Mouse (Mus musculus) Patski (cell line): Measurements from ENCODE around the gene Megf6. TPM values are rescaled to one million over a fixed set of nuclear protein-coding genes. Genes with fewer than 3 reads are reported as not detected.

Experiments
- ATAC-seq: fragments of 100-300 bp; one replicate; pipeline ENCODE4 v1.8.0; 2021
- CTCF ChIA-PET: fragments of 350-600 bp; sonication (Branson Sonifier 250); formaldehyde crosslinking; loops from one replicate; lab custom pipeline; 2022; ENCODE audit warnings: inconsistent platforms; lab: Charles Lee
- POLR2A ChIA-PET: fragments of 350-600 bp; sonication (Branson Sonifier 250); formaldehyde crosslinking; loops from one replicate; lab custom pipeline; 2022; ENCODE audit warnings: antibody characterized with exemption, inconsistent platforms; lab: Charles Lee
- DNase-seq: peaks from one replicate; pipeline ENCODE4 v3.0.0-alpha.2; 2011; ENCODE audit warnings: low read depth, low spot score
- H3K27me3 ChIP-seq: fragments of 371-371 bp; one replicate; pipeline ENCODE4 v1.5.1; 2021
- CTCF ChIP-seq: fragments of 100-300 bp; IDR thresholded peaks from one replicate; pipeline ENCODE4 v1.5.1; 2021
- in situ Hi-C: fragments of 300-500 bp; cut with MboI; formaldehyde crosslinking; loops from 3 replicates; pipeline ENCODE4 v1.11.1; 2018; ENCODE audit warnings: low pct_unique_long_range_greater_than_20kb, mixed read lengths
- polyA plus RNA-seq: library from polyadenylated mRNA; unstranded; gene quantifications from one replicate; pipeline ENCODE4 v1.2.3, GENCODE M21; 2021

The Megf6 gene
- polyA plus RNA-seq, 1 experiment from 2014 or later = 2.0 TPM

DNA sequence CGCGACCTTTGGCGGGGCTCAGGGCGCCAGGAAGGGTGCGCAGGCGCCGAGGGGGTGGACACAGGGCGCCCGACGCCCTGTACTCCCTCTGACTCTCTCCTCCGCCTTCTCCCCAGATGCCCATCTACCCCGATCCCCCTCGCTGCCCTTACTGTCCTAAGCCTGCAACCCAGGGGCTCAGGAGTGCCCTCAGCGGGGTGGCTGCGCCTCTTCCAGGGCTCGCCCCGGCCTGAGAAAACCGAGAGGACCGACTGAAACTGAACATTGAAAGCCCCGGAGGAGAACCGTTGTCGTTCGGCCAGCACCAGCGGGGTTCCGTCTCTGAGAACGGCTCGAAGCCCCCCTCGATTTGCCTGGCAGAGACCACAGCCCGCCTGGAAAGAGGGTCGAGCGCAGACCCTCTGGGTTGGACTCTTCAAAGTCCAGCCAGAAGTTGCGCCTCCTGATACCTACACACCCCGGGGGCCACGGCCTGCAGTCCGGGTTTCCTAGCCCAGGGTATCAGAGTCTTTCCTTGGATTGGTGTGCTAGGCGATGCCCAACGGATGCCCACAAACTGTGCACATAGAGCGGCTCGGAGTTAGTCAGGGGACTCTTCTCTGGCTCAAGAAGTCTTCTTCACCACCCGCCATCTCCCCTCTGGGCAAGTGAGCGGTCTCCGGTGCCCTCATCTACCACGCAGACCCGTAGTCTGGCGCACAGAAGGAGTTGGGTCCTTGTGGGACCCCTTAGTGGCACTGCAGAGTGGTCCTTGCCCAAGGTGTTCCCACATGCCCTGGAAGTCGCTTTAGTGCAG, 30.1 kb upstream of the Megf6 start:
- ChIA-PET POLR2A (no interaction called here), CTCF (no interaction called here)
- H3K27me3 ChIP-seq = peaks cover 6% of the 10 kb centered on the region
- DNase-seq = no peak
- TF ChIP-seq CTCF = no peak
- no peak for ATAC-seq
- in situ Hi-C loops = no loop called here

DNA sequence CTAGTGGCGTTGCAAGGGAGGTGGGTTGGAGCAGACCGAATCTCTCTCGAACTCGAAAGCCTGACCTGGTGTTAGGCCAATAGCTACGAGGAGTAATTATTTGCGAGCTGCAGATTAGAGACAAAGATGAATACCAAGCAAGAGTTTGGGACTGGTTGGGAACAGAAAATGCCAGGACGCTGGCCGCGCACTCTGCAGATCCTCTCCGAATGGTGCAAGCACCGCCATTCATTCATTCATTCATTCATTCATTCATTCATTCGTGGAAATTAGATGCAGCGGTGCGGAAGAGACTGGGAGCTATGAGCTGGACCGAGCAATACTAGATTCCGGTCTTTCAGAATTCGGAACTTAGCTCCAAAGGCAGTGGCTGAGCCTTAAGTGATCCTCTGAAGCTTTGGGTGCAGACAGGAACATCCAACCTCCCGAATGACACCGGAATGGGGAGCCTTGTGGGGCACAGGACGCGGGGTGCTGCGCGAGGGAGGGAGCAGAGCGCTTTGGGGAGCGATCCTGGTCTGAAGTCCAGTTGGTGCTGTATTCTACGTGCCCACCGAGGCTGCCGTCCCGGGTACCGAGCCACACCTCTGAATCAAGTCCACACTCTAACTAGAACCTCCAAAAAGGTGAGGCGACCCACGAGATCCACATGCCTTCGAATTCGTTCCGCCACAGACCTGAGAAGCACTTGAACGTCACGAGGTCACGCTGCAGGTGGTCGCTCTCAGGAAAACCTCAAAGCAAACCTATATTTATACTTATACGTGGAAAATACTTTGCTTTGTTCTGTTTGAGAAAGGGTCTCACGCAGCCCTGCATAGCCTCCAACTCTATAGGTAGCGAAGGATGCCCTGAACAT, 29.3 kb upstream of the Megf6 start:
- in situ Hi-C loops = no loop called here
- POLR2A ChIA-PET = no interaction called here

DNA sequence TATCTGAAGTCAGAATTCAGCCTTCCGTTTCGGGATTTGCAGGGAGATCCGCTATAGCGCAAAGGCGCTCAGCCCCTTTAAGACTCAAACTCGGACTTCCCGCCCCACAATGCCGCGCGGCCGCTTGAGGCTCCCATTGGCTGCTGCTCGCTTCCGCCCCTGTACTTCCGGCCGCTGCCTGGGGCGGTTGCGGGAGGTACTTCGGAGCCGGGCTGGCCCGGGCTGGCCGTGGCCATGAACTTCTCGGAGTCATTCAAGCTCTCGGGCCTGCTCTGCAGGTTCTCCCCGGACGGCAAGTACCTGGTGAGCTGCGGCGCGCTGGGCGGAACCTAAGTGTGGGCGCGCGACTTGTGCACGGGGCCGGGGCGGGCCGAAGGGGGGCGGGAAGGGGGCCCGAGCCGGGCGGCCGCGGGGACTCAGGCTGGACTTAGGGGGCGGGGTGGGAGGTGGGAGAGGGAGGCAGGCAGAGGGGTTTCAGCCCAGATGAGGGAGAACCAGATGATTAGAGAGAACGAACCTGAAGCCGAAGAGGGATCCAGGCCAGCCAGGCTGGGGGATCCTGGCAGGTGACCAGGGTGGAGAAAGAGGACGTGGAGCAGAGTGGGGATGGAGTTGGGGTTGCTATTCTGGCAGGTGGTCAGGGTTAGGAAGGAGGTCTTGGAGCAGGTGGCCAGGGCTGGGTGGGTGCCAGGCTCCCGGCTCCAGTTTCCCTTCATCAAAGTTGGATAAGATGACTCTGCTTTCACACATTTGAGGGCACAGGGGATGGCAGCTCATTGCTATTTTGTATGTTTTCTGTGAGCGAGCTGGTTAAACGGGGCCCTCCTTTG, 28.1 kb upstream of the Megf6 start, which contains the start of gene Wrap73:
Wrap73 (plus strand) TSS at position 162 of the 830 bp plus-strand sequence.
- TF ChIP-seq CTCF = no peak
- ATAC-seq = peak; percentile 90
- in situ Hi-C loops = no loop called here
- peaks cover 6% of the 10 kb centered on the region for H3K27me3 ChIP-seq
- POLR2A ChIA-PET = no interaction called here
- CTCF ChIA-PET = no interaction called here
- no peak for DNase-seq

More for the DNA sequence above, 29.3 kb upstream of the Megf6 start:
- no peak for DNase-seq
- ATAC-seq = no peak
- H3K27me3 ChIP-seq = peaks cover 6% of the 10 kb centered on the region
- CTCF ChIA-PET = interaction anchor here (0.7 kb wide), 1 partner anchor 36 kb away, joined by 3 read pairs; no protein-coding TSS in a partner anchor
- TF ChIP-seq CTCF = no peak

DNA sequence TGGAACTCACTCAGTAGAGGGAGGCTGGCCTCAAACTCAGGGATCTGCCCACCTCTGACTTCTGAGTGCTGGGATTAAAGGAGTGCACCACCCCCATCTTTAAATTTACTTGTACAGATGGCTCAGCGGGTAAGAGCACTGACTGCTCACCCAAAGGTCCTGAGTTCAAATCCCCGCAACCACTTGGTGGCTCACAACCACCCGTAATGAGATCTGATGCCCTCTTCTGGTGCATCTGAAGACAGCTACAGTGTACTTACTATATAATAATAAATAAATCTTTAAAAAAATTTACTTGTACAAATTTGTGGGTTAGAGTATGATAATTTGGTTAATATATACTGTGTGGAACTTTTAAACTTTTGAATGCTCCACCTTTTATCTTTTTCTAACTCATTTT, 25.8 kb upstream of the Megf6 start:
- CTCF ChIA-PET = no interaction called here
- no peak for TF ChIP-seq CTCF

DNA sequence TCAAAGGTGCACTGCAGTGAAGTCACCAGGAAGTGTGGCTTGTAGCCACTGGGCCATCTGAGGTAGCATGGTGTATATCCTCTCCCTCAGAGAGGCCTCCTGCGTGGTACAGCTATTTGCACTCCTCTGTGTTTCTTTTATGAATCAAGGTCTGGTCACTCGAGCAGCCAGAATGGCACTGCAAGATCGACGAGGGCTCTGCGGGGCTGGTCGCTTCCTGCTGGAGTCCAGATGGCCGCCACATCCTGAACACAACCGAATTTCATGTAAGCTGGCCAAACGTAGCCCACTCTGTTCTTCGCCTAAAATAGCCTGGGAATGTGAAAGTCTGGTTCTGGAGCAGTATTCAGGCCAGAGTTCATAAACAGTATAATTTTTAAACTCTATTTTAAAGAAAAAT, 24.2 kb upstream of the Megf6 start:
- no peak for TF ChIP-seq CTCF
- in situ Hi-C loops = no loop called here
- DNase-seq (no peak), ATAC-seq (no peak)
- ChIA-PET CTCF (no interaction called here), POLR2A (no interaction called here)
- no peaks in the 10 kb centered on the region for H3K27me3 ChIP-seq

More for the DNA sequence above, 25.8 kb upstream of the Megf6 start:
- in situ Hi-C loops = no loop called here
- POLR2A ChIA-PET = no interaction called here
- DNase-seq = no peak
- peaks cover 6% of the 10 kb centered on the region for H3K27me3 ChIP-seq
- ATAC-seq = no peak

DNA sequence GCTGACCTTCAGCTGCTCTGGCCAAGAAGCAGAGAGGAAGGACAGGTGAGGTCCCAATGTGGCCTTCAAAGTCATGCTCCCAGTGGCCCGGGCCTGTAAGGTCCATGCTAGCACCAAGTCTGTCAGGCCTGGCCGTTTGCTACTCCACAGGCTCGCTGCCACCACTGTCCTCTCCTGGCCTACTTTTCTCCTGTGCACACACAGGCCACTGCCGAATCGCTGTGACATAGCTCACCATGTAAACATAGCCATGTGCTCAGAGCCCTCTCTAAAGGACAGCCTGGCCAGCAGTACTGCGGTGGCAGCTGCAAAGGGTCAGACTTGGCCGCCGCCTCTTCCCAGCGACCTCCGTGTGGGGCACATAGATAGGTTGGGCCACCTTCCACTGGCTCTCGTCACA, 16.4 kb upstream of the Megf6 start:
- ChIA-PET CTCF (interaction anchor here (0.7 to 1.0 kb wide), 2 partner anchors 10 to 89 kb away, joined by 3 read pairs; no protein-coding TSS in a partner anchor), POLR2A (no interaction called here)
- no peak for TF ChIP-seq CTCF
- DNase-seq = no peak
- in situ Hi-C loops = no loop called here
- ATAC-seq = no peak
- H3K27me3 ChIP-seq = no peaks in the 10 kb centered on the region

DNA sequence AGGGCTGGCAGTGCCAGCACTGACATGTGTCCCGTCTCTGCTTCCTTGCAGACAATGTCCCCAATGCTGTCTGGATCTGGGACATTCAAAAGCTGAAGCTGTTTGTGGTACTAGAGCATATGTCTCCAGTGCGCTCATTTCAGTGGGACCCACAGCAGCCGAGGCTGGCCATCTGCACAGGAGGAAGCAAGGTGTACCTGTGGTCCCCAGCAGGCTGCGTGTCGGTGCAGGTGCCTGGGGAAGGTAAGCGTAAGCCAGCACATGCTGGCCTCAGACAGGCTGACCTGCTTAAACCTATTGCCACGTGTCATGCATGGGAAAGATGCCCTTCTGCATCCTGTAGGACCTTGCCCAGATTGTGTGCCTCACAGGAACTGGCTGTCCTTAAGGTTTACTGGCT, 14.5 kb upstream of the Megf6 start:
- POLR2A ChIA-PET = no interaction called here
- TF ChIP-seq CTCF = no peak
- DNase-seq = no peak
- no peaks in the 10 kb centered on the region for H3K27me3 ChIP-seq
- in situ Hi-C loops = no loop called here
- CTCF ChIA-PET = no interaction called here
- no peak for ATAC-seq

DNA sequence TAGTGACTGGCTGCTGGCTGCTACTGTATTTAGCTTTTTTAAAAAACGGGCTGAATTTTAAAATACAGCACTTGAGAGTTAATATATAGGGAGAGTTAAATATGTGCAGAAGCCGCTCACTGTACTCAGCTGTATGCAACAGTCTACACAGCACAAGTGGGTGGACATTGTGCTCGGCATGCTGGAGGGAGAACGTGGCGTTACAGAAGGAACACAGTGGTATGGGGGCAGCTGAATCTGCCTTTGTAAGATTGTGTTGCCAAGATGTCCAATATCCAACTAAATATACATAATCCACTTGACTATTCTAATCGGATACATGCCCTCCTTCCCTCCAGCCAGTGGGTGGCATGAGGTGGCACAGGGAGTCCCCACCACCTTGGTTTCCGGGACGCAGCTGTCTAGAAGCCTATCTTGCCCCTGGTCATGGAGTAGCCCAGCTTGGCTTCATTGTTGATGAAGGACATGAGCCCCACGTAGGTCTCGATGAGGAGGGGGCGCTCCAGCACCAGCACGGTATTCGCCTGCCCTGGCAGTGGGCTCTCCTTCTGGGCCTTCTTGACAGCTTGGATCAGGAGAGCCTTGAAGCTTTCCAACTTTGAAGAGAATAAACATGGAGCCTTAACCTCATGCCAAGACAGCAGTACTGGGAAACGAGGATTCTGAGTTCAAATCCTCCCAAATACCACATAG, 12.4 kb upstream of the Megf6 start:
- TF ChIP-seq CTCF = no peak
- POLR2A ChIA-PET = interaction anchor here (0.6 kb wide), 1 partner anchor 10 kb away, joined by 3 read pairs; no protein-coding TSS in a partner anchor
- H3K27me3 ChIP-seq = no peaks in the 10 kb centered on the region
- ATAC-seq = no peak
- no peak for DNase-seq
- in situ Hi-C loops = no loop called here
- CTCF ChIA-PET = interaction anchor here (1.1 kb wide), 1 partner anchor 120 kb away, joined by 3 read pairs; no protein-coding TSS in a partner anchor

DNA sequence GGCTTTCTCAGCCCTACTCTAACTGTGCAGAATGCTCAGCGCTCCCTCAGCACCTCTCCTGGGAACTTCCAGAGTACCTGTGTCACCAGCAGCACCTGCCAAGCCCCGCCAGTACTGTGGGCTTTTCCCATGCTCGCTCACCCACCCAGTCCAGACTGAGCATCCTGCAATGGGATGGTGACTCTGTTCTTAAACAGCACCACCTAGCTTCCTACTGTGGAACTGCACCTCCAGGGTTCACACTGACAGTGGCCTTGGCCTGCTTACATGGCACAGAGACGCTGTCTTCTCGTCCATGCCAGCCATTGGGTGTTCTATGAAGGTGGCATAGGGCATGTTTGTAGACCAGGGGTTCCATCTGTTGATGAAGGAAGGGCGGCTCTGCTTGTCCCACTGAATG, 11.5 kb upstream of the Megf6 start:
- no peaks in the 10 kb centered on the region for H3K27me3 ChIP-seq
- ChIA-PET POLR2A (no interaction called here), CTCF (no interaction called here)
- ATAC-seq = no peak
- no peak for TF ChIP-seq CTCF
- DNase-seq = no peak
- in situ Hi-C loops = no loop called here
